Mouse (Mus musculus) stomach, postnatal 0 days (tissue): ENCODE measurements around the gene Snrpg.

Source experiments
- CTCF ChIP-seq: IDR thresholded peaks from 2 replicates; pipeline ENCODE4 v1.5.1; 2016; ENCODE audit warnings: antibody characterized with exemption, low read depth, mild to moderate bottlenecking, moderate library complexity
- EP300 ChIP-seq: optimal IDR thresholded peaks from 2 replicates; pipeline ENCODE3; 2016; ENCODE audit warnings: antibody characterized with exemption

GRCm38 (mm10) chr6:86384692-86385091 lies 13.6 kb downstream of the Snrpg start:
- TF ChIP-seq CTCF (no peak), EP300 (no peak)
